Mouse (Mus musculus) small intestine, adult 2 months (tissue): ENCODE measurements around the gene Ankle2. TPM values are rescaled to one million over a fixed set of nuclear protein-coding genes. Genes with fewer than 3 reads are reported as not detected.

Experiments
- H3K27ac ChIP-seq: fragments of 200-500 bp; 2 replicates; pipeline ENCODE4 v1.5.1; 2012; ENCODE audit warnings: low read depth, low read length, control low read depth, inconsistent platforms; ENCODE audit not compliant: insufficient read depth
- H3K27me3 ChIP-seq: fragments of 200-500 bp; 2 replicates; pipeline ENCODE4 v1.6.1; 2012; ENCODE audit warnings: mild to moderate bottlenecking, moderate library complexity, low read length, inconsistent platforms; ENCODE audit not compliant: control insufficient read depth, insufficient read depth
- H3K36me3 ChIP-seq: fragments of 200-500 bp; 2 replicates; pipeline ENCODE4 v1.6.1; 2012; ENCODE audit warnings: mild to moderate bottlenecking, low read length, control low read depth, inconsistent platforms; ENCODE audit not compliant: control insufficient read depth, insufficient read depth
- H3K4me1 ChIP-seq: fragments of 200-500 bp; 2 replicates; pipeline ENCODE4 v1.6.1; 2012; ENCODE audit warnings: low read length, inconsistent platforms, mixed read lengths; ENCODE audit not compliant: control insufficient read depth, insufficient read depth, insufficient read length
- H3K4me3 ChIP-seq: fragments of 200-500 bp; 2 replicates; pipeline ENCODE4 v1.5.1; 2012; ENCODE audit warnings: low read depth, mild to moderate bottlenecking, control low read depth, inconsistent platforms, low read length, moderate library complexity
- CTCF ChIP-seq: fragments of 200-500 bp; IDR thresholded peaks from 2 replicates; pipeline ENCODE4 v1.5.1; 2012; ENCODE audit warnings: low read depth, mild to moderate bottlenecking, control low read depth, inconsistent platforms, low read length, moderate library complexity, mixed read lengths; ENCODE audit not compliant: insufficient replicate concordance, insufficient read length; ENCODE audit errors: extremely low read depth
- POLR2A ChIP-seq: fragments of 200-500 bp; IDR thresholded peaks from 2 replicates; pipeline ENCODE4 v1.6.1; 2012; ENCODE audit warnings: low read depth, mild to moderate bottlenecking, control low read depth, inconsistent platforms, low read length, moderate library complexity
- WGBS: fragments of 180-500 bp; shearing (Covaris S2); methylation state at CpG from one replicate; pipeline ENCODE4 v1.1.7; 2018; 5-methylcytosine and 5-hydroxymethylcytosine counted together
- polyA plus RNA-seq: library from polyadenylated mRNA; depleted of rRNA; stranded (reverse); fragments of >200 nt; gene quantifications from 2 replicates; pipeline ENCODE4 v1.2.3, GENCODE M21; 2012

The Ankle2 gene
- polyA plus RNA-seq, 1 experiment, result 4.6 TPM

DNA sequence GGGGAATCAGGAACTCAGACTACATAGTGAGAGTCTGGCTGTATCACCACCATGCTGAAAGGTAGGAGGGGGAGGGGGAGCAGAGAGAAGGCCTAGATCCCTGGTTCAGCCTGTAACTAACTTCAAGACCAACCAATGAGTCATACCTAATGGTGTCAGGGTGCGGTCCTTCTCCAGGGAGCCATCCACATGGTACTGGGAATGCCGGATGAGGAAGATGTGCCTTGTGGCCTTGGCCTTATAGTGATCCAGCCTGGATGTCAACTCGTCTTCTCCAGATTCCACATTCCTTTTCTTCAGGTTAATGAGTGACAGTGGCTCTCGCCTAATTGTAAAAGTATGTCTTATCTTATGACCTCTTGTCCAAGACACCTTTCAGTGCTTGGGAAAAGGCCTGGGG is 36.1 kb downstream of the Ankle2 start:
- H3K4me1 ChIP-seq, result peaks cover 4% of the 10 kb centered on the region; the same call in 1 of the 2 replicates
- H3K36me3 ChIP-seq, result peaks cover 17% of the 10 kb centered on the region
- H3K4me3 ChIP-seq, result no peak overlapping the region
- WGBS, result 66% methylated on average over 4 of the region's 4 CpGs
- TF ChIP-seq CTCF, result no peak
- no peak for TF ChIP-seq POLR2A
- H3K27me3 ChIP-seq, result no peaks in the 10 kb centered on the region
- no peak overlapping the region for H3K27ac ChIP-seq

DNA sequence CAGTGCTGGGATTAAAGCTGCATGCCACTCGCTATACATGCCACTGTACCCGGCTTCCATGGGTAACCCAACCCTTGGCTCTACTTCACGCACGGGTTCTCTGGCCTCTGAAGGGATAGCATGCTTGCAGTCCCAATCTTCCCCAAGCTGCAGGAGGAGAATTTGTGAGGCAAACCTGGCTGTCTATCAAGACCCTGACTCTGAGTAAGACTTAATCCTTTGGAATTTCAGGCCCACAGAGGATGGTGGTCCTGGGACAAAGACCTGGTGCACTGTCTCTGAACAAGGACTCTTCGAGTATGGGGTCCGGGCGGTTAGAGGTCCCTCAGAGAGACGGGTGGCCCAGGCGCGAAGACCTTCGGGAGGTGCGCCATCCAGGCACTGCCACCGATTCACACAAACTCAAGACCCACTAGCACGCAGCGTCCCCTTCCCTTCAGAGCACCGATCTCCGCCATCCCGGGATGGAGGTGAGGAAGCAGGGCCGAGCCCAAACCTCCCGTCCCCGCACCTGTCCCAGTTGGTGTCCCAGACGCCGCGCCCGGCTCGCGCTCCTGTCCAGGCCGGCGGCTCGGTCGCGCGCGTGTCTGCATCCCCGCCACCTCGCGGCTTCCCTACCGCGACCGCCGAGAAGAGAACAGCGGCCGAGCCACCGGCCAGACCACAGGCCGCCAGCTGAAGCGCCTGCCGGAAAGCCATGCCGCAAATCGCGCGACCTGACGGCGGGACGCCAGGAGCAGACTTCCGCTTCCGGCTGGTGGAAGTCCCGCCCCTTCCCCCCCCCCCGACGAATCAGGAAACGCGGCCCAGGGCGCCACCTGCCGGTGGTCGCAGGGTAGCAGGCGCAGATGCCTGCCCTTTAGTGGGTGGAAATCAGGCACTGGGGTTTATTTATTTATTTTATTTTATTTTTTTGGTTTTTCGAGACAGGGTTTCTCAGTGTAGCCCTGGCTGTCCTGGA is 38.6 kb downstream of the Ankle2 start, which contains the start of gene Pgam5:
TSS of gene Pgam5 (minus strand) at position 773 of the 961 bp plus-strand sequence.
- under 1% methylated on average over 65 of the region's 66 CpGs for WGBS
- TF ChIP-seq CTCF, result peak; percentile 75
- 0 out of 2 replicates have a peak, but pooled peaks have one; percentile 28 for TF ChIP-seq POLR2A
- Histone ChIP-seq H3K27me3 (no peaks in the 10 kb centered on the region), H3K4me3 (peak within 1 kb of the TSS; percentile 97), H3K4me1 (peaks cover 4% of the 10 kb centered on the region; the same call in 1 of the 2 replicates), H3K27ac (no peak within 1 kb of the TSS), H3K36me3 (peaks cover 16% of the 10 kb centered on the region)

DNA sequence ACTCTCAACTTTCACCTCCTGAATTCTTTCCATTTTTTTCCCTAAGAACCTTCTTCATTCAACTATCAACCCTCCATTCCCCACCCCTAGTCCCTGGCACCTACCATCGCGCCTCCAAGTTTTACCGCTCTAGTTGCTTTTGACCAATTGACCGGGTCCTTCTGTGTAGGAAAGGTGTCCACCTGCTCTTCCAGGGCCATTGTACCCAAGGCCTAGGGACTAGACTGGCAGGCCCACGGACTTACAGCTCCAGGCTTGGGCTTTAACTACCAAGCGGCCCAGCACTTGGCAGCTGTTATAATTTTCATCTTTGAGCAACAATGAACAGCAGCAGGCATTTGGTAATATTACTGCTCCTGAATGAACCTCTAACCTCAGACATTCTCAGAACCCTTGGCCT is 39.4 kb downstream of the Ankle2 start:
- H3K36me3 ChIP-seq, result peaks cover 9% of the 10 kb centered on the region
- H3K4me3 ChIP-seq, result no peak overlapping the region
- 96% methylated on average over 6 of the region's 6 CpGs for WGBS
- TF ChIP-seq POLR2A (no peak), CTCF (no peak)
- H3K27me3 ChIP-seq, result no peaks in the 10 kb centered on the region
- H3K4me1 ChIP-seq, result peaks cover 4% of the 10 kb centered on the region; the same call in 1 of the 2 replicates
- H3K27ac ChIP-seq, result no peak overlapping the region

DNA sequence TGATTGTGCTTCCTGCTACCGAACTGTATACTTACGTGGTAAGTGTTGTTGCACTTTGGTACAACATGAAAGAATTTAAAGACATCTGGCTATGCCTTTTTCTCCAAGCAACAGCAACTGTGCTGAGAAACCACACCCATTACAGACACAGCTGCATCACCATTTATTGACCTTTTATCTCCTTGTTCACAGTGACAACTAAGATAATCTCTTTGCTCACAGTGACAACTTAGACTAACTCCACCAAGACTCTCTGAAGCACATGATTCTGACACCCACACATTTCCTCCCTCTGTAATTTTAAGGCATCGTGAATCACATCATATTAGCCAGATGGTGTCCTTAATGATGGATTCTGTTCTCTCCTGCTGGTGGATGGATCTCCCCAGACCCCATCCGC is 43.3 kb downstream of the Ankle2 start:
- H3K4me1 ChIP-seq, result no peaks in the 10 kb centered on the region
- no peak overlapping the region for H3K4me3 ChIP-seq
- no peaks in the 10 kb centered on the region for H3K36me3 ChIP-seq
- no peaks in the 10 kb centered on the region for H3K27me3 ChIP-seq
- no peak overlapping the region for H3K27ac ChIP-seq
- WGBS, result 73% methylated on average over 4 of the region's 4 CpGs
- no peak for TF ChIP-seq POLR2A
- TF ChIP-seq CTCF, result no peak

GRCm38 (mm10) chr5:110274846-110275245 is 44.0 kb downstream of the Ankle2 start:
- 70% methylated on average over 2 of the region's 2 CpGs for WGBS
- no peaks in the 10 kb centered on the region for H3K27me3 ChIP-seq
- no peak overlapping the region for H3K4me3 ChIP-seq
- no peaks in the 10 kb centered on the region for H3K36me3 ChIP-seq
- no peak for TF ChIP-seq CTCF
- TF ChIP-seq POLR2A, result no peak
- H3K27ac ChIP-seq, result no peak overlapping the region
- H3K4me1 ChIP-seq, result no peaks in the 10 kb centered on the region

DNA sequence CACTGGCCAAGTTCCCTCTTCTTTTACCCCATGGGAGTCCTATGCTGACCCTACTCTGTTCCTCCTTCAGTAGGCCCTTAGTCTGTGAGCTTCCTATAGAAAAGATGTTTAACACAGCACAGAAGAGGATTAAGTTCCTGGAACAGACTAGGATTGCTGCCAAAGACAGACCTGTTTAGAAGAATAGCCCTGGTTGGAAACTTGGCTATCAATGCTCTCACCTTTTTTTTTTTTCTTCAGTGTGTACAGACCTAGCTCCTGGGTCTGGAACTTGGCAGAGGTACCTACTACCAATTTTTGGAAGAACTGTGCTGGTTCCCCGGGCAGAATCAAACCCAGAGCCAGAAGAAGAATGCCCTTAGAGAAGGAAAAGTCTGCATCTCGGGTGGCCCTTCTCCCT is 45.6 kb downstream of the Ankle2 start:
- no peaks in the 10 kb centered on the region for H3K36me3 ChIP-seq
- TF ChIP-seq POLR2A (no peak), CTCF (no peak)
- 80% methylated on average over 2 of the region's 2 CpGs for WGBS
- no peaks in the 10 kb centered on the region for H3K4me1 ChIP-seq
- H3K27me3 ChIP-seq, result no peaks in the 10 kb centered on the region
- H3K4me3 ChIP-seq, result no peak overlapping the region
- H3K27ac ChIP-seq, result no peak overlapping the region

DNA sequence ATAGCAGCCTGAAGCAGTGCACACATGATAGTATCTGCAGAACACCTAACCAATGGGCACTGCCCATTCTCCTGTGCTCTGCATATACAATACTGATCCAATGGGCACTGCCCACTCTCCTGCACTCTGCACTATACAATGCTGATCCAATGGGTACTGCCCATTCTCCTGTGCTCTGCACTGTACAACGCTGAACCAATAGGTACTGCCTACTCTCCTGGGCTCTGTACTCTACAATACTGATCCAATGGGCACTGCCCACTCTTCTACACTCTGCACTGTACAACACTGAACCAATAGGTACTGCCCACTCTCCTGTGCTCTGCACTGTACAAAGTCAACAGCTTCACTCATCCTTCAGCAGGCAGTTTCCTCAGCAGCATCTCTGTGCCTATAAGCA is 46.1 kb downstream of the Ankle2 start:
- Histone ChIP-seq H3K36me3 (no peaks in the 10 kb centered on the region), H3K27ac (no peak overlapping the region), H3K27me3 (no peaks in the 10 kb centered on the region), H3K4me3 (no peak overlapping the region), H3K4me1 (no peaks in the 10 kb centered on the region)
- TF ChIP-seq CTCF, result no peak
- TF ChIP-seq POLR2A, result no peak
- WGBS, result 94% methylated on average over 1 of the region's 1 CpGs
